Mouse (Mus musculus): ENCODE measurements around the gene Sp6. TPM values are rescaled to one million over a fixed set of nuclear protein-coding genes. Genes with fewer than 3 reads are reported as not detected.

The Sp6 gene
- under 1 TPM; 0.07 to 0.12 TPM for total RNA-seq (2021)
- long read RNA-seq, experiment 1: 0 reads
- long read RNA-seq, experiment 2: 0 reads

DNA sequence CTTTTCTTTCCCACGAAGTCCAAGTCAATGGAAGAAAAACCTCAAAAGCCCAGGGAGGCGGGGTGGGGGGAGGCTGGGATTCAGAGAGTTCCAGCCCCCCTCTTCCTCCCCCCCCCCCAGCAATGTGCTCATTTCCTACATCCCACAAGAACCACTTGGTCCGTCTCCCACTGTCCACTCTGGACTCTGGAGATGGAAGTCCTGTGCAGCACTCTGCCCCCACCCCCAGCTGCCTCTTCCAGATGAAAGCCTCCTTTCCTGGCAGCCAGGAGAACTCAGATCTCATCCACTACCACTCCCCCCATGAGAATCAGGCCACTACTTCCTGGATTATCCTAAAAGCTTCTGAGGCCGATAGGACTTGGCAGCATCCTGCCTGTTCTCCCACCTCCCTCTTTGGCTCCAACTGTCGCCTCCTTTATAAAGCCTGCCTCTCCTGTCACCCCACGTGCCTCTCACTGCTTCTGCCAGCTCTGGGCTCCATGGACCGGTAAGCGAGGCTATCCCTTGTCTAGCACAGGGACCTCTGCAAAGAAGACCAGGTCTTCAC, at the start of gene Sp6:
Gene Sp6, plus strand, starts transcription at position 274 of the 550 bp plus-strand sequence.
- DNase-seq: peak in 1 of 2 experiments; percentile 11
- intact Hi-C loops (cut with DNase I): no loop called here

GRCm38 (mm10) chr11:96963580-96963979, 49.6 kb upstream of the Sp6 start:
- intact Hi-C loops (cut with DNase I): loop anchor here (5.0 kb wide), 1 partner anchor 96 kb away; no protein-coding TSS in a partner anchor
- DNase-seq: peak; percentile 90 to 94

DNA sequence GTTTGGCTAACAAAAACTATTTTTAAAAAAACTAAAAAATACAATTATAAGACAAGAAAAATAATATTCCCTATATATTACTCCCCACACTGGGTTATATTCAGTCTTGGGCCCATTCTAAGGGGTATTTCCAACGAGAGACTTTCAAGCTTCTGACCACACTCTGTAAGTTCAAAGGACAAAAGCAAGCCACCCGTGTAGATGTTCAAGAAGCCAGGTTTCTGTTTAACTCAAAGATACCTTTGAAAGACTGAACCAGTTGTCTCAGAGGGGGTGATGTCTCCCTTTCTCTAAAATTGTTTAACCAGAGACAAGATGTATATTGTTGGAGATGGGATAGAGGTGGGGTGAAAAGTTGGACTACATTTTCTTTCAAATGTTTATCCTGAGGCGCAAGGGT, 47.0 kb upstream of the Sp6 start:
- no peak for DNase-seq
- intact Hi-C loops (cut with DNase I): no loop called here

- intact Hi-C loops (cut with DNase I): no loop called here
- no peak for DNase-seq
Measured at GRCm38 (mm10) chr11:96966914-96967543, 46.2 kb upstream of the Sp6 start.

DNA sequence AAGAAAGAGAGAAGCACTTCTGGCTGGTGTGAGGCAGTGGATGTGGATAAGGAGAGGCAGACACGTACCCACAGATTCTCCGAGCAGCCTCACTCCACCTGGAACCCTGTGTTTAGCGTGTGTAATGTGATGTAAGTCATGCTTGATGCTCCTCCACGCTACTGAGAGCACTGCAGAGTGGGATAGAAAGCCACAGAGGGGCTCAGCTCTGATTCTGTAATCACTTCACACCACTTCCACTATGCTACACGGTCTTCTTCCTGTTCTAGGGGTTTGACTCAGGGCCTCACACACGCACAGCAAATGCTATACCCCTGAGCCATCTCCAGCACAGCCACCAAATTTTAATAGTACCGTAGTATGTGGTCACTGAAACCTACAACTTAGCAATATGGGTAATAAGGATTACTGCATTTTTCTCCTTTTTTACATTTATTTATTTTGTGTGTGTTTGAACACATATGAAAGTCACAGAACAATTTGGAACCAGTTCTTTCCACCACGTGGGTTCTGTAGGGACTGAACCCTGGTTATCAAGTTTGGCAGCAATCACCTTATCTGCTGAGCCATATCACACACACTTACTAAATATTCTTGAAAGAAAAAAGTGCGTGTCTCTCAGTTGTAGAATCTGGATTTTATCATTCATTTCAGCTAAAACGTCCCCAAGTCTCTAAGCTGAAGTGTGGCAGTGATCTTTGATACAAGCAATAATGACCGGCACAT, 45.5 kb upstream of the Sp6 start:
- intact Hi-C loops (cut with DNase I): no loop called here

GRCm38 (mm10) chr11:96968476-96968875, 44.7 kb upstream of the Sp6 start:
- intact Hi-C loops (cut with DNase I): no loop called here
- DNase-seq: peak; percentile 49 to 51

More for the DNA sequence above, 45.5 kb upstream of the Sp6 start:
- no peak for DNase-seq

DNA sequence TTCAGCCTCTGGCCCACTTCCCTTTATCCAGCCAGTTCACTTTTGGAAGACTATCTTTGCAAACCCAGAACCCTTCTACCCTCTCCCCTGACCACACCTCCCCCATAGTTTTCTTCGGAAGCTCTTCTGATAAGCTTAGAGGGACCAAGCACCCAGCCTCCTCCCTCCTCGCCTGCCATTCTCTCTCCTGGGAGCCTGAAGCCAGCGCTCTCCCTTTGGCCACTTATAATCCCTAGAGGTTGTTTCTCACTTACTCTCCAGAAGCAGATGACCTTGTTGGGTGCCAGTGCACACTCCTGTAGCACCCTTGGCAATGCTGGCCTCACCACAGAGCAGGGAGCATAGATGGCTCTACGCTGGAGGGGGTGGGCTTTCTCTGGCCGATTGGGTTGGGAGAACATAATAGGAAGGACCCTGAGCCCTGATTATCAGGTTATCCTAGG, 43.9 kb upstream of the Sp6 start:
- intact Hi-C loops (cut with DNase I): no loop called here
- DNase-seq: peak; percentile 41 to 53

GRCm38 (mm10) chr11:96969746-96970145, 43.4 kb upstream of the Sp6 start:
- DNase-seq: peak; percentile 79 to 86
- intact Hi-C loops (cut with DNase I): no loop called here

DNA sequence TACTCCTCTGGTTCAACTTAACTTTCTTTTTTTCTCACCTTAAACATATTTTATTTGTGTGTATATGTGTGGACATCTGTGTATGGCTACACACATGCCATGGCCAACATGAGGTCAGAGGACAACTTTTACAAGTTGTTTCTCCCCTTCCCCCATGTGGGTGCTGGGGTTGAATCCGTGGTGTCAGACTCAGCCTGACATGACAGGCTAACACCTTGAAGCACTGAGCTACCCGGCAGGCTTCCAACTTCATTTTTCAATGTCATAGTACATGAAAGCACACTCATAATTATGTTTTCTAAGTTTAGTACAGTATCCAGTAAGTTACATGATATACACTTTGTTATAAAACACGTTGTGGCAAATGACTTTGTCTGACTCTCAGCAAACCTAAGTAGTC, 42.9 kb upstream of the Sp6 start:
- DNase-seq: no peak
- intact Hi-C loops (cut with DNase I): no loop called here

- DNase-seq: no peak
Measured at GRCm38 (mm10) chr11:96972906-96973305, 40.3 kb upstream of the Sp6 start.

DNA sequence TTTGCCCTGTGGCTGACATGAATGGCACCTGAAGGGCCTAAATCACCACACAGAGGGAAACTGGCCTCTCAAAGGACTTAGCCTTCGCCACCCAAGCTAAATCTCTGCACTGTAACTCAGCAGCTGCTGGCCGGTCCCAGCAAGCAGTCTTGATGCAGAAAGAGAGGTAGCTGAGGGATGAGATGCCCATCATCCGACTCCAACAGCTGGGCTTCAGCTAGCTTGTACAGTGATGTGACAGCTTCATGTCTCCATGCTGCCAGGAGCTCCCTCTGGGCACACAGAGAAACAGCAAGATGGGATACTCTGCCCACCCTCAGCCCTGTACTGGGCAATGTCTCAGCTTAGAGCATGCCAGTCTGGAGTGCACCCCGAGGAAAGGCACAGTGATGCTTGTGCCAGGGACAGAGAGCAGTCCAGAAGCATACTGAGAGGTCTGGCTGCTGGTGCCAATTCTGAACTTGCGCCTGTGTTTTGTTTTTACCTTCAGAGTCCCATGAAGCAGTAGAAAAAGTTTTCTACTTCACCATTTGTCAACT, 39.7 kb upstream of the Sp6 start:
- intact Hi-C loops (cut with DNase I): no loop called here
- no peak for DNase-seq

More at GRCm38 (mm10) chr11:96972906-96973305, 40.3 kb upstream of the Sp6 start:
- intact Hi-C loops (cut with DNase I): no loop called here

GRCm38 (mm10) chr11:96974813-96975212, 38.4 kb upstream of the Sp6 start:
- intact Hi-C loops (cut with DNase I): no loop called here
- no peak for DNase-seq

- DNase-seq: no peak
- intact Hi-C loops (cut with DNase I): no loop called here
Measured at GRCm38 (mm10) chr11:96975511-96976378, 37.4 kb upstream of the Sp6 start.

GRCm38 (mm10) chr11:96976379-96976687, 36.9 kb upstream of the Sp6 start:
- DNase-seq: no peak
- intact Hi-C loops (cut with DNase I): no loop called here

DNA sequence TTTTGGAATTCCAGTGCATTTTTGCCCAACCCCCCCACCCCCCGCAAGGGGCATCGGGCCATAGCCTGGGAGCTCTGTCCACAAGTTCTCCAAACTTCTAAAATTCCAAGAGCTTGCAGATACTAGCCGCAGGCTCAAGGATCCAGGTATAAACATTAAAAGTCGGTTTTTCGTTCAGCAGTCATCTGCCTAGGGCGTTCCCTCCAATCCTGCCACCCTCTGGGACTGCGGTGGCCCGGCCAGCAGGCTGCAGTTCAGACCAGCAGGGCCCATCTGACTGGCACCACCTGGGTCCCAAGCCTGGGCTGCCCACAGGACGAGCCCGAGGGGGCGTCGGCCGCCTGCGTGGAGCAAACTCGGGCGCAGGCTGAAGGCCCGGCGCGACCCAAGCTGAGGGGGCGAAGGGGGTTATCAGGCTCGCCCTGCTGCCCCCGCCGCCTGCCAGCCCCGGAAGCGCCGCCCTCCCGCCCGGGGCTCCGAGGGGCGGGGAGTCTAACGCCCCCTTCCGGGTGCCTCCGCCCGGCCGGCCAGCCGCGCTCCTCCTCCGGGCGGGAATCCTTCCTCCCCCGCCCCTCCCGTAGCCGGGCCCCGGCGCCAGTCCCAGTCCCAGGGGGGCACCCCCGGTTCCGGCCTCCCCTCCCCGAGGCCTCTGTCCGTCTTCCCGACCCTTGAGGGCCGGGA, 36.1 kb upstream of the Sp6 start:
- intact Hi-C loops (cut with DNase I): no loop called here
- DNase-seq: peak; percentile 93 to 95

GRCm38 (mm10) chr11:96977606-96978400, 35.4 kb upstream of the Sp6 start:
- peak; percentile 97 for DNase-seq
- intact Hi-C loops (cut with DNase I): no loop called here

- DNase-seq: no peak
- intact Hi-C loops (cut with DNase I): no loop called here
Measured at GRCm38 (mm10) chr11:96978401-96979246, 34.6 kb upstream of the Sp6 start.

DNA sequence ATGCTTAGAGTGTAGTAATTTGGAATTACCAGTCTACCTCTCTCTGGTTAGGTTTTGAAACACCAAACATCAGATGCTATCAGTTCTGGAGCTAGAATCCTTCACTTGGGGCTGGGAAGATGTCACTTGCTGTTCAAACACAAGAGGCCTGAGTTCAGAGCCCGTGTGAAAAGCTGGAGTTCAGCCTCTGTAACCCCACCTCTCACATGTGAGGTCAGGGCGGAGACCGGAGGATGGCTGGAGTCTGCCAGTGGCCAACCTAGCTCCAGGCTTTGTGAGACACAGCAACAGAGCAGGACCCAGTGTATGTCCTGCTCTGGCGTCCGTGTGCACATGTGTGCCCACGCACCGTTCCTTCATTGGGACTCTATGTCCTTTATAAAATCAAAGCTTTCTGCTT, 33.9 kb upstream of the Sp6 start:
- no peak for DNase-seq
- intact Hi-C loops (cut with DNase I): no loop called here

Data from heart, postnatal 14 days (tissue).